Mouse (Mus musculus): Measurements from ENCODE around the gene Bcl11b.

DNA sequence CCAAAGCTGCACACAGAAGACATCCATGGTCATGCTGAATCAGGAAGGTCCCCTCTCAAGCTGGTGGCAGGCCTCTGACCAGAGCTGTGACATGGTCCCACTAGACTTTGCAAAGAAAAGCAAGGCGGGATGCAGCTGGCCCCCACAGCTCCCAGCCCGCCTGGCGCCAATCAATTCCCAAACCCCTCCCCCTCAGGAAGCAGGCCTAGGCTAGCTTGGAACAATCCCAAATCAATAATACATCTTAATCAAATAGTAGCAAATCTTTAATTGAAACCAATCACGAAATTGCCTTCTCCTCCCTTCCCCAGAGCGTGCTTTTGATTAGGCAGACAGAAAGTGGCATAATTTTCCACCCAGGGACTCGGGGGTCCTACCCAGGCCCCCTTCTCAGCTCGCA lies 113.1 kb downstream of the Bcl11b start:
- TF ChIP-seq POLR2AphosphoS2 (IDR thresholded peaks at IDR 0.05; ENCODE audit: insufficient read length, low read depth): no peak
- no peak for TF ChIP-seq USF1 (IDR thresholded peaks at IDR 0.05; ENCODE audit: low read depth)
- no peak for TF ChIP-seq POLR2A (IDR thresholded peaks at IDR 0.05; ENCODE audit: insufficient read length, low read depth)
- no peak for TF ChIP-seq MYOG (IDR thresholded peaks at IDR 0.05; ENCODE audit: control insufficient read depth in 1 of 3, insufficient read depth in 1 of 3, insufficient read length in 2 of 3, low read depth in 2 of 3)
- TF ChIP-seq E2F4 (IDR thresholded peaks at IDR 0.05; ENCODE audit: insufficient read depth): no peak
- TF ChIP-seq MAX (IDR thresholded peaks at IDR 0.05; ENCODE audit: low read depth): no peak
- no peak for TF ChIP-seq TCF3 (IDR thresholded peaks at IDR 0.05; ENCODE audit: insufficient read length, low read depth)

Measured in myocyte (in vitro differentiated cells).